Mouse (Mus musculus) heart, embryonic 10.5 days (tissue): ENCODE results near the gene Ilkap. TPM values are rescaled to one million over a fixed set of nuclear protein-coding genes. Genes with fewer than 3 reads are reported as not detected.

Experiments
- DNase-seq: peaks from one replicate; pipeline ENCODE4 v3.0.0-alpha.2; 2017; ENCODE audit warnings: low spot score
- H3K27ac ChIP-seq: fragments of 300-500 bp; sonication (generic); 2 replicates; pipeline ENCODE4 v1.5.1; 2016; ENCODE audit warnings: mild to moderate bottlenecking
- H3K27me3 ChIP-seq: fragments of 300-500 bp; sonication (generic); 2 replicates; pipeline ENCODE4 v1.6.1; 2016; ENCODE audit warnings: mild to moderate bottlenecking; ENCODE audit not compliant: poor library complexity, insufficient read depth, severe bottlenecking
- H3K36me3 ChIP-seq: fragments of 300-500 bp; sonication (generic); 2 replicates; pipeline ENCODE4 v1.6.1; 2016; ENCODE audit warnings: mild to moderate bottlenecking, moderate library complexity
- H3K4me1 ChIP-seq: fragments of 300-500 bp; sonication (generic); 2 replicates; pipeline ENCODE4 v1.6.1; 2016; ENCODE audit warnings: mild to moderate bottlenecking
- H3K4me3 ChIP-seq: fragments of 300-500 bp; sonication (generic); 2 replicates; pipeline ENCODE4 v1.5.1; 2016; ENCODE audit warnings: mild to moderate bottlenecking, moderate library complexity
- H3K9me3 ChIP-seq: fragments of 300-500 bp; sonication (generic); 2 replicates; pipeline ENCODE4 v1.6.1; 2016; ENCODE audit warnings: mild to moderate bottlenecking, moderate library complexity
- WGBS: fragments of 180-500 bp; shearing (Covaris S2); methylation state at CpG from one replicate; pipeline ENCODE4 v1.1.7; 2016; 5-methylcytosine and 5-hydroxymethylcytosine counted together
- polyA plus RNA-seq: library from polyadenylated mRNA; unstranded; fragments of >200 nt; fragmentation: Nextera tagmentation; extraction: Ambion mirVana; gene quantifications from 2 replicates; pipeline ENCODE4 v1.2.1, GENCODE M21; 2016

The Ilkap gene
- polyA plus RNA-seq, 1 experiment from 2014 or later: 152 TPM

DNA sequence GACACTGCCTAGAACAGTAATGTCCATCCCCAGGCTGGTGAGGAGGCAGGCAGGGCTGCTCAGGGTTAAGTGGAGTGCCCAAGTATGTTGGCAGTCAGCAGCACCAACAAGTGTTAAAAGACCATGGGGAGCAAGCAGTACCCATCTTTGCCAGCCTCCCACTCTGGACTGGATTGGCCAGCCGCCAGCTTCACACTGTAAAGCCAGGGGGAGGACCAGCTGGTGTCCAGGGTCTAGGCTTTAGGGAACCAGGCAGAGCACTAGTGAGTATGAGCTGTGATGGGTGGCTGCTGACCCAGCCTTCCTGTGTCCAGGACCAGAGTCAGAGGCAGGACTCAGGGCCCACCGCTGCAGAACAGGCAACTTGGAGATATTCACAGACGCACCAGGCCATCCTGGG, 54.6 kb downstream of the Ilkap start:
- 74% methylated on average over 3 of the region's 3 CpGs for WGBS
- Histone ChIP-seq H3K4me3 (no peak overlapping the region; the same call in 1 of the 2 replicates), H3K9me3 (no peaks in the 10 kb centered on the region), H3K27ac (no peak overlapping the region), H3K36me3 (no peaks in the 10 kb centered on the region), H3K4me1 (peaks cover 21% of the 10 kb centered on the region), H3K27me3 (peaks cover 82% of the 10 kb centered on the region)
- DNase-seq: no peak

DNA sequence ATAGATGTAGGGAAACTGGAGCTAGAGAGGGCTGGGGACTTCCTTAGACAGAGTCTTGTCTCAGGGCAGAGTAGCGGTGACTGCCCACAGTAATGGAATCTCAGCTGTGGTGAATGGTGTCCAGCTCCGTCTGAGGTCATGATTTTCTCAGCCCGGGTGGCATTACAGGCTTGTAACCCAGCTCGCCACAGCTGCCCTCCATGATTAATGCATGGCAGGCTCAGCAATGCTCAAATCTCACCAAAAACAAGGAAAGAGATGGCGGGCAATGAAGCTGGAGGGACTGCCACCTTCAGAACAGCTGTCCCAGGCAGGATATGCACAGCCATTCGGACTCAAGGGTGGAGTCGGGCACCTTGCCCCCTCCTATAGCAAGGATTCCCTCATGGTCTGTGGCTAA, 61.3 kb downstream of the Ilkap start:
- H3K27ac ChIP-seq: no peak overlapping the region
- H3K4me1 ChIP-seq: peaks cover 35% of the 10 kb centered on the region
- DNase-seq: no peak
- H3K9me3 ChIP-seq: no peaks in the 10 kb centered on the region
- H3K36me3 ChIP-seq: no peaks in the 10 kb centered on the region
- peaks cover 61% of the 10 kb centered on the region for H3K27me3 ChIP-seq
- 89% methylated on average over 7 of the region's 7 CpGs for WGBS
- H3K4me3 ChIP-seq: no peak overlapping the region

DNA sequence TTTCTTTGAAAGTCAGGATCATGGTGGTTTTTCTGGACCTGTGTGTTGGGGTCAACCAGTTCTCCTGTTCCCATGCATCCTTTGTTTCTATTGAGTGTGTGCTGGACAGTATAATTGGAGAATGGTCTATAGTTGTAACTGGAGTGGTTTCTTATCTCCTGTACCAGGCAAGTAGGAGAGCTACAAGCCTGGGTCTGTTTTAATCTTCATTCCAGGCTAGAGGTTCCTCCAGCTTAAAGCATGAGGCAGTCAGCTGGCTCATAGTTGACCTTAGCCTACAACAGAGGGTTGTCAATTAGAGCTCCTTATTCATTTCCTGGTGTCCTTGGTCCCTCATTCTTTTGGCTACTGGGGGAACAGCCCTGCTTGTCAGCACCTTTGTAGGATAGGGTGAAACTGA, 65.0 kb downstream of the Ilkap start:
- Histone ChIP-seq H3K4me1 (peaks cover 43% of the 10 kb centered on the region), H3K4me3 (no peak overlapping the region), H3K9me3 (no peaks in the 10 kb centered on the region), H3K36me3 (no peaks in the 10 kb centered on the region), H3K27ac (peak overlapping the region; percentile 57; the same call in 1 of the 2 replicates), H3K27me3 (peaks cover 28% of the 10 kb centered on the region)
- DNase-seq: no peak

DNA sequence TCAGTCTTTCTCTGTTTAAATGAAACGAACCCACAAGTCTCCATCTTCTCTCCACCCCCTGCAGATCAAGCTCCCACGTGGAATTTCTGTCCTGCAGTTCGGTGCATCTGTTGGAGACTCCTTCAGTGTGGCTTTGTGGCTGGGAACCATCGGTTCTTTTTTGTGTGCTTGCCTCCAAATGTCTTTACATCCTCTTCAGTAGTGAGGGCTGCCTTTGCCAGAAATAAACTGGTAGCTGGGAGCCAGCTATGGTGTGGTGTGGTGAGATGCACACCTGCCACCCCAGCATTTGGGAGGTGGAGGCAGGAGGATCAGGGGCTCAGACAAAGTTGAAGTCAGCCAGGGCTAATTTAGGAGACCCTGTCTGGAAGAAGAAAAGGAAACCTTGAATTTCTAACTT, 66.5 kb downstream of the Ilkap start:
- Histone ChIP-seq H3K27ac (no peak overlapping the region), H3K4me1 (peaks cover 39% of the 10 kb centered on the region), H3K9me3 (no peaks in the 10 kb centered on the region), H3K36me3 (no peaks in the 10 kb centered on the region), H3K4me3 (no peak overlapping the region), H3K27me3 (peaks cover 26% of the 10 kb centered on the region)
- DNase-seq: no peak
- 52% methylated on average over 4 of the region's 4 CpGs for WGBS

DNA sequence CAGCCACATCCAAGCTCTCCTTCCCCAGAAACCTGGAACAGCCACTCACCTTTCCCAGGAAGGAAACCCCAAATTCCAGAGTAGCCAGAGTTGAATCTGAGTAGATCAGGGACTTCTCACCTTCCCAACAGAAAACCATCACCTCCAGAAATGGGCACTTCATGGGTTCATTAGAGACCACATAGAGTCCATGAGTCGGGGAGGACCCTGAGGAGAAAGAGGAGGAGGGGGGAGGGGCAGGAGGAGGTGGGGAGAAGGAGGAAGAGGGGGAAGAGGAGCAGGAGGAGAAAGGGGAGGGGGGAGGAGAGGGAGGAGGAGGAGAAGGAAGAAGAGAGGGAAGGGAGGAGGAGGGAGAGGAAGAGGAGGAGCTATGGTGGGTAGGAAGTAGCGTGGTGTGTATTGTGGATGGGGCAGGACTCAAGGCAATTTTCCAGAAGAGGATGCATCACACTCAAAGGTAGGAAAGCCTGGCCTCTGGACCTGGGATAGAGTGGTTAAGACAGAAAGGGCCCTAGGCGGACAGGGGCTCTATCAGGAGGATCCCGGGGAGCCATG, 73.0 kb downstream of the Ilkap start:
- no peaks in the 10 kb centered on the region for H3K36me3 ChIP-seq
- peaks cover 36% of the 10 kb centered on the region for H3K4me1 ChIP-seq
- H3K4me3 ChIP-seq: no peak overlapping the region
- H3K27me3 ChIP-seq: peaks cover 27% of the 10 kb centered on the region
- WGBS: 61% methylated on average over 4 of the region's 4 CpGs
- no peak overlapping the region for H3K27ac ChIP-seq
- no peak for DNase-seq
- no peaks in the 10 kb centered on the region for H3K9me3 ChIP-seq

DNA sequence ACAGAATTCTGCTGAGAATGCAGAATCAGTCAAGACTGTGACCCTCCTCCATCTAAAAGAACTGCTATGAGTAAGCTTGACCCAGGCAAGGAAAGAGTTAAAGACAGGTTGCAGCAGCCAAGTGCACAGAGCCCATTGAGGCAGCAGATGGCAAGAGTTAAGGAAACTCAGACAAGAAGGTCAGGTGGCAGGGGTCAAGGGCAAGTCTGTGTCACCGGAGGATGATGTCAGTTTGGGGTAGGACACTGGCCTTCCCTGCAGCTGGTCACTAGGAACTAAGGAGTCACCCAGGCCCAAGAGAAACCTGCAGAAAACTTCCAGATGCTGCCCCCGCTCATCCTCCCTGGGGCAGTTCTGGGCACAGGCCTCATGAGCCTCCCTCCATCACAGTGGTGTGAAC, 74.0 kb downstream of the Ilkap start:
- 79% methylated on average over 2 of the region's 2 CpGs for WGBS
- H3K27ac ChIP-seq: no peak overlapping the region
- H3K36me3 ChIP-seq: no peaks in the 10 kb centered on the region
- H3K27me3 ChIP-seq: peaks cover 27% of the 10 kb centered on the region; the same call in 1 of the 2 replicates
- no peak overlapping the region for H3K4me3 ChIP-seq
- H3K9me3 ChIP-seq: no peaks in the 10 kb centered on the region
- H3K4me1 ChIP-seq: peaks cover 36% of the 10 kb centered on the region
- no peak for DNase-seq

Other genes starting within 250 kb of the Ilkap start
- gene Ramp1, start 219.0 kb downstream of the Ilkap start, polyA plus RNA-seq: 16.8 and 24.9 TPM in 2 replicates
- gene Ube2f, start 148.5 kb downstream of the Ilkap start, polyA plus RNA-seq: 76.9 and 82.8 TPM in 2 replicates
- 21.2 and 21.9 TPM in 2 replicates for gene Scly, start 100.5 kb downstream of the Ilkap start, polyA plus RNA-seq
- 0.07 and 0.16 TPM in 2 replicates for gene Espnl, start 76.7 kb downstream of the Ilkap start, polyA plus RNA-seq
- gene Klhl30, start 47.8 kb downstream of the Ilkap start, polyA plus RNA-seq: 33.1 and 51.1 TPM in 2 replicates
- gene Erfe, start 32.4 kb downstream of the Ilkap start, polyA plus RNA-seq: 2.2 TPM in 2 replicates
- 70.6 and 74.2 TPM in 2 replicates for gene Hes6, start 15.2 kb upstream of the Ilkap start, polyA plus RNA-seq
- gene Per2, start 60.5 kb upstream of the Ilkap start, polyA plus RNA-seq: 3.2 and 4.9 TPM in 2 replicates
- gene Traf3ip1, start 95.8 kb upstream of the Ilkap start, polyA plus RNA-seq: 6.1 and 7.3 TPM in 2 replicates
- gene Asb1, start 141.7 kb upstream of the Ilkap start, polyA plus RNA-seq: 9.0 and 11.1 TPM in 2 replicates